Mouse (Mus musculus) liver, embryonic 16.5 days (tissue): ENCODE data around the gene Xpnpep3. TPM values are rescaled to one million over a fixed set of nuclear protein-coding genes. Genes with fewer than 3 reads are reported as not detected.
A peak's percentile ranks its signal among the peaks of the same experiment; 100 is the strongest.

Experiments
- ATAC-seq: fragments of 200-750 bp; cut with Nextera tagmentation; 2 replicates; pipeline ENCODE4 v1.8.0; 2017; ENCODE audit warnings: low read depth, mild to moderate bottlenecking, moderate number of reproducible peaks, moderate library complexity
- H3K27ac ChIP-seq: fragments of 300-500 bp; sonication (generic); 2 replicates; pipeline ENCODE4 v1.5.1; 2014; ENCODE audit warnings: mild to moderate bottlenecking, low read length
- H3K27me3 ChIP-seq: fragments of 300-500 bp; sonication (generic); 2 replicates; pipeline ENCODE4 v1.6.1; 2014; ENCODE audit warnings: low read depth, low read length, mixed read lengths; ENCODE audit not compliant: control insufficient read depth, insufficient read depth
- H3K36me3 ChIP-seq: fragments of 300-500 bp; sonication (generic); 2 replicates; pipeline ENCODE4 v1.6.1; 2014; ENCODE audit warnings: mild to moderate bottlenecking; ENCODE audit not compliant: control insufficient read depth, insufficient read depth
- H3K4me1 ChIP-seq: fragments of 300-500 bp; sonication (generic); 2 replicates; pipeline ENCODE4 v1.6.1; 2014; ENCODE audit warnings: low read depth, low read length, mixed read lengths; ENCODE audit not compliant: control insufficient read depth
- H3K4me2 ChIP-seq: fragments of 300-500 bp; sonication (generic); 2 replicates; pipeline ENCODE4 v1.6.1; 2014; ENCODE audit warnings: low read depth, low read length, mixed read lengths
- H3K4me3 ChIP-seq: fragments of 300-500 bp; sonication (generic); 2 replicates; pipeline ENCODE4 v1.5.1; 2014; ENCODE audit warnings: low read depth, mild to moderate bottlenecking, low read length
- H3K9ac ChIP-seq: fragments of 300-500 bp; sonication (generic); 2 replicates; pipeline ENCODE4 v1.6.1; 2014; ENCODE audit warnings: low read depth, low read length
- H3K9me3 ChIP-seq: fragments of 300-500 bp; sonication (generic); replicated peaks from 2 replicates; pipeline ENCODE4 v1.6.1; 2016; ENCODE audit warnings: low read length; ENCODE audit not compliant: control insufficient read depth
- WGBS: fragments of 180-500 bp; shearing (Covaris S2); extraction: QIAGEN DNeasy Blood & Tissue Kit; methylation state at CpG from one replicate; pipeline ENCODE4 v1.1.7; 2014; ENCODE audit not compliant: insufficient replicate concordance; 5-methylcytosine and 5-hydroxymethylcytosine counted together
- polyA plus RNA-seq: library from polyadenylated mRNA; unstranded; fragments of >200 nt; fragmentation: Nextera tagmentation; extraction: Ambion mirVana; gene quantifications from 2 replicates; pipeline ENCODE4 v1.2.1, GENCODE M21; 2015

The Xpnpep3 gene
- polyA plus RNA-seq, 1 experiment from 2014 or later, result 6.6 TPM

DNA sequence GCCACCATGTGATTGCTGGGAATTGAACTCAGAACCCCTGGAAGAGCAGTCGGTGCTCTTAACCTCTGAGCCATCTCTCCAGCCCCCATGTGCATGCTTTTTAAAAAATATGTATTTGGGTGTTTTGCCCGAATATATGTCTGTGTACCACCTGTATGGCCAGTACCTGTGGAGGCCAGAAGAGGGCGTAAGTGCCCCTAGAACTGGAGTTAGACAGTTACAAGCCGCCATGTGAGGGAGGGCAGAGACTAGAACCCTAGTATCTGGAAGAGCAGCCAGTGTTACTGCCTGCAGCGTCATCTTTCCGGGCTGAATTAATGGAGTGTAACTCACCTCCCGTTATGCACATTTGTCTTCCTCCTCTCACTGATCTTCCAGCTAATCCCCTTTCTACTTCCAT is 61.6 kb downstream of the Xpnpep3 start:
- peaks cover 9% of the 10 kb centered on the region for H3K4me1 ChIP-seq
- H3K27ac ChIP-seq, result no peak overlapping the region
- peaks cover 2% of the 10 kb centered on the region; the same call in 1 of the 2 replicates for H3K9me3 ChIP-seq
- H3K36me3 ChIP-seq, result no peaks in the 10 kb centered on the region
- WGBS, result 75% methylated on average over 7 of the region's 7 CpGs
- no peak overlapping the region for H3K4me3 ChIP-seq
- ATAC-seq, result no peak
- no peak overlapping the region for H3K4me2 ChIP-seq
- H3K9ac ChIP-seq, result no peak overlapping the region
- H3K27me3 ChIP-seq, result no peaks in the 10 kb centered on the region

- WGBS, result 63% methylated on average over 12 of the region's 12 CpGs
- Histone ChIP-seq H3K4me2 (peak overlapping the region; percentile 85), H3K27me3 (no peaks in the 10 kb centered on the region), H3K4me3 (peak overlapping the region; percentile 85), H3K36me3 (peaks cover 11% of the 10 kb centered on the region), H3K9me3 (peaks cover 2% of the 10 kb centered on the region; the same call in 1 of the 2 replicates), H3K27ac (peak overlapping the region; percentile 91), H3K4me1 (peaks cover 23% of the 10 kb centered on the region), H3K9ac (peak overlapping the region; percentile 66)
- no peak for ATAC-seq
Measured at GRCm38 (mm10) chr15:81465016-81465660, 65.2 kb downstream of the Xpnpep3 start.

DNA sequence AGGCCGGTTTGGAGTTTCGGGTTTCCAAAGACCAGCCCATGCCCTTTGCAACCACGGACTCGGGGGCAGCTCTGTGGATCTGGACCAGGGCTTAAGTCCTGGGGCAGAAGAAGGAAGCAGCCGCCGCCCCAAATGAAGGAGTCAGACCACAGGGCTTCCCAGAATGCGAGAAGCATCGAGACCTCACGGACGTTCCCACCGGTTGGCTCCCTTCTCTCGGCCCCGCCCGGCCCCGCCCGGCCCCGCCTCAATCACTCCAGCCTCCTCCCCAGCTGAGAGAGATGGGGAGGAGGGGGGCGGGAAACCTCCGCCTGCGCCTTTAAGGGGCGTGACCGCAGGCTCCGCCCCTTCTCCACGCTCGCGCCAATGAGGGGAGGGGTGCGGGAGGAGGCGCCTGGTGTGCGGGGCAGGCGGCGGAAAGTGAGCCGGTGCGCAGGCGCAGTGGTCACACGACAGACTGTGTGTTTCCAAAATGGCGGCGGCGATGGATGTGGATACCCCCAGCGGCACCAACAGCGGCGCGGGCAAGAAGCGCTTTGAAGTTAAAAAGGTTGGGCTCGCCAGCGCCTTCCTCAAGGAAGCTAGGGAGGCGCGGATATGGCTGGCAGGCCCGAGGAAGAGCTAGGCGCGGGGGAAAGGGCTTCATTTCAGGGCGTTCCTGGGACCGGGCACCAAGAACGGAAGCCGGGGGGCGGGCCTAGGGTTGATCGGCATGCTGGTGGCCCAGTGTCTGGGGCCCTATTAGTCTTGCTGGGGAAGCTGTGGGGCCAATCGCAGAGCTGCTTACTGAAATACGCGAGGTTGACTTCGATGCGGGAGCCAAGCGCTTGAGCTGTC is 66.2 kb downstream of the Xpnpep3 start, which contains the start of gene Rbx1:
TSS of gene Rbx1 (plus strand) at position 396 of the 837 bp plus-strand sequence.
- Histone ChIP-seq H3K9me3 (peaks cover 2% of the 10 kb centered on the region; the same call in 1 of the 2 replicates), H3K36me3 (peaks cover 16% of the 10 kb centered on the region), H3K4me3 (peak within 1 kb of the TSS; percentile 85), H3K9ac (peak within 1 kb of the TSS; percentile 76), H3K4me2 (peak within 1 kb of the TSS; percentile 91), H3K4me1 (peaks cover 23% of the 10 kb centered on the region), H3K27ac (peak within 1 kb of the TSS; percentile 91), H3K27me3 (no peaks in the 10 kb centered on the region)
- under 1% methylated on average over 62 of the region's 62 CpGs for WGBS
- ATAC-seq, result peak; percentile 94

GRCm38 (mm10) chr15:81466738-81467113 is 66.8 kb downstream of the Xpnpep3 start:
- H3K9ac ChIP-seq, result peak overlapping the region; percentile 76
- WGBS, result under 1% methylated on average over 15 of the region's 15 CpGs
- H3K27me3 ChIP-seq, result no peaks in the 10 kb centered on the region
- peaks cover 22% of the 10 kb centered on the region for H3K36me3 ChIP-seq
- ATAC-seq, result no peak; the same call in 1 of the 2 replicates
- H3K4me3 ChIP-seq, result peak overlapping the region; percentile 85
- H3K4me2 ChIP-seq, result peak overlapping the region; percentile 91
- H3K27ac ChIP-seq, result peak overlapping the region; percentile 86
- peaks cover 23% of the 10 kb centered on the region for H3K4me1 ChIP-seq
- H3K9me3 ChIP-seq, result peaks cover 2% of the 10 kb centered on the region; the same call in 1 of the 2 replicates

GRCm38 (mm10) chr15:81470735-81471134 is 70.8 kb downstream of the Xpnpep3 start:
- no peak overlapping the region for H3K27ac ChIP-seq
- no peaks in the 10 kb centered on the region for H3K9me3 ChIP-seq
- no peaks in the 10 kb centered on the region for H3K27me3 ChIP-seq
- WGBS, result 89% methylated on average over 8 of the region's 8 CpGs
- peaks cover 15% of the 10 kb centered on the region for H3K4me1 ChIP-seq
- no peak overlapping the region for H3K4me2 ChIP-seq
- ATAC-seq, result no peak
- no peak overlapping the region for H3K4me3 ChIP-seq
- no peak overlapping the region for H3K9ac ChIP-seq
- peaks cover 42% of the 10 kb centered on the region for H3K36me3 ChIP-seq

GRCm38 (mm10) chr15:81472256-81472655 is 72.3 kb downstream of the Xpnpep3 start:
- H3K4me3 ChIP-seq, result no peak overlapping the region
- H3K36me3 ChIP-seq, result peaks cover 42% of the 10 kb centered on the region
- H3K27ac ChIP-seq, result no peak overlapping the region
- H3K4me1 ChIP-seq, result peaks cover 16% of the 10 kb centered on the region
- no peak overlapping the region for H3K4me2 ChIP-seq
- H3K9ac ChIP-seq, result no peak overlapping the region
- H3K9me3 ChIP-seq, result no peaks in the 10 kb centered on the region
- no peak for ATAC-seq
- WGBS, result 72% methylated on average over 5 of the region's 5 CpGs
- H3K27me3 ChIP-seq, result no peaks in the 10 kb centered on the region

DNA sequence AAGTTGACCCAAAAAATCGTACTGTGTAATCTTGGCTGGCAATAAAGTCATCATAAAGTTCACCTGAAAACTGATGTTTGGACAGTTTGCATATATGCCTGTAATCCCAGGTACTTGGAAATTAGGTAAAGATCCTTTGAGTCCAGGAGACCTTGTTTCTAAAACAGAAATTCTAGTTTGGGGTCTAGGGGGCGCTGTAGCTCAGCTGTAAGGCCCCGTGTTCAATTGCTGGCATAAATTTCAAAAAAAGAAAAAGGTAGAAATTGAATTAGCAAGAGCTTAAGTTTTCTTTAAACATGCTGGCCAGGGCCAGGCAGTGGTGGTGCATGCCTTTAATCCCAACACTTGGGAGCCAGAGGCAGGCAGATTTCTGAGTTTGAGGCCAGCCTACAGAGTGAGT is 75.7 kb downstream of the Xpnpep3 start:
- no peaks in the 10 kb centered on the region for H3K9me3 ChIP-seq
- ATAC-seq, result no peak
- H3K4me3 ChIP-seq, result no peak overlapping the region
- H3K4me2 ChIP-seq, result no peak overlapping the region
- peaks cover 31% of the 10 kb centered on the region for H3K36me3 ChIP-seq
- 29% methylated on average over 3 of the region's 3 CpGs for WGBS
- no peak overlapping the region for H3K9ac ChIP-seq
- peaks cover 4% of the 10 kb centered on the region for H3K4me1 ChIP-seq
- H3K27me3 ChIP-seq, result no peaks in the 10 kb centered on the region
- no peak overlapping the region for H3K27ac ChIP-seq

DNA sequence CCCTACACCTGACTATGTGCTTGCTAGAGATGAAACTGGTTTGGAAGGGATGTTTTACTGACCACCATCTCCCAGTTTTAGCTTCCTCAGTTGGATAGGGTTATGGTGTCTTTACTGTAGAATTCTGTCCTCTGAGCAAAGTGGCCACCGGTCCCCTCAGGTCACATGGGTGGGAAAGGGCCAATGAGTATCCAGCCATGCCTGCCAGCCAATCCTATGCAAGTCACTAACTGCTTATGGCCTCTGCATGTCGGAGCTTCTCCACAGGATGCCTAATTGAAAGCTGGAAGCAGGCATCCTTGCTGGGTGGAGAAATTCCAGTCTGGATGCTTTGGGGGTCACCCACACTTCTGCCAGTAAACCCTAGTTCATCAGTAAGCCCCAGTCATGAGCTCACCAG is 76.7 kb downstream of the Xpnpep3 start:
- no peak overlapping the region for H3K9ac ChIP-seq

More for the DNA sequence above, 76.7 kb downstream of the Xpnpep3 start:
- Histone ChIP-seq H3K4me1 (peaks cover 8% of the 10 kb centered on the region), H3K9me3 (no peaks in the 10 kb centered on the region), H3K36me3 (peaks cover 21% of the 10 kb centered on the region), H3K4me3 (no peak overlapping the region), H3K27ac (no peak overlapping the region), H3K4me2 (no peak overlapping the region; the same call in 1 of the 2 replicates), H3K27me3 (no peaks in the 10 kb centered on the region)
- ATAC-seq, result 0 out of 2 replicates have a peak, but pooled peaks have one; percentile 28
- WGBS, result 13% methylated on average over 2 of the region's 2 CpGs
